Mouse (Mus musculus): ENCODE results near the gene Mdga1. TPM values are rescaled to one million over a fixed set of nuclear protein-coding genes. Genes with fewer than 3 reads are reported as not detected.

Mdga1 gene
- polyA plus RNA-seq, 1 experiment from 2014 or later, result 2.1 TPM

GRCm38 (mm10) chr17:29778021-29778420 is 191.9 kb downstream of the Mdga1 start:
- DNase-seq (ENCODE audit: low spot score) (no peak), ATAC-seq (replicated peaks; ENCODE audit: insufficient number of reproducible peaks, low FRiP score, low TSS enrichment, low read depth) (no peak)
- H3K4me1 ChIP-seq (ENCODE audit: control insufficient read depth, insufficient read depth, low read length), result no peaks in the 10 kb centered on the region
- H3K27me3 ChIP-seq (ENCODE audit: control insufficient read depth, insufficient read depth, low read length), result no peaks in the 10 kb centered on the region
- H3K4me2 ChIP-seq (ENCODE audit: low read depth, low read length), result no peak overlapping the region
- 70% methylated on average over 8 of the region's 8 CpGs for WGBS
- H3K27ac ChIP-seq (replicated peaks; ENCODE audit: low read depth, low read length), result no peak overlapping the region
- H3K9me3 ChIP-seq (replicated peaks; ENCODE audit: control insufficient read depth, low read length), result no peaks in the 10 kb centered on the region
- no peaks in the 10 kb centered on the region for H3K36me3 ChIP-seq (replicated peaks; ENCODE audit: control insufficient read depth, insufficient read depth, low read depth, low read length)
- no peak overlapping the region for H3K9ac ChIP-seq (replicated peaks; ENCODE audit: low read length)
- H3K4me3 ChIP-seq (ENCODE audit: low read depth, low read length), result no peak overlapping the region

Other genes with a start within 250 kb of the Mdga1 start
- gene Zfand3, start 34.6 kb upstream of the Mdga1 start, polyA plus RNA-seq (2014; fragmentation: Nextera tagmentation; extraction: Ambion mirVana), result 50.6 and 59.5 TPM in 2 replicates